Mouse (Mus musculus): ENCODE results near the gene Eif2b5. TPM values are rescaled to one million over a fixed set of nuclear protein-coding genes. Genes with fewer than 3 reads are reported as not detected.

Gene Eif2b5
- polyA plus RNA-seq, 1 experiment from 2014 or later, result 137 TPM

DNA sequence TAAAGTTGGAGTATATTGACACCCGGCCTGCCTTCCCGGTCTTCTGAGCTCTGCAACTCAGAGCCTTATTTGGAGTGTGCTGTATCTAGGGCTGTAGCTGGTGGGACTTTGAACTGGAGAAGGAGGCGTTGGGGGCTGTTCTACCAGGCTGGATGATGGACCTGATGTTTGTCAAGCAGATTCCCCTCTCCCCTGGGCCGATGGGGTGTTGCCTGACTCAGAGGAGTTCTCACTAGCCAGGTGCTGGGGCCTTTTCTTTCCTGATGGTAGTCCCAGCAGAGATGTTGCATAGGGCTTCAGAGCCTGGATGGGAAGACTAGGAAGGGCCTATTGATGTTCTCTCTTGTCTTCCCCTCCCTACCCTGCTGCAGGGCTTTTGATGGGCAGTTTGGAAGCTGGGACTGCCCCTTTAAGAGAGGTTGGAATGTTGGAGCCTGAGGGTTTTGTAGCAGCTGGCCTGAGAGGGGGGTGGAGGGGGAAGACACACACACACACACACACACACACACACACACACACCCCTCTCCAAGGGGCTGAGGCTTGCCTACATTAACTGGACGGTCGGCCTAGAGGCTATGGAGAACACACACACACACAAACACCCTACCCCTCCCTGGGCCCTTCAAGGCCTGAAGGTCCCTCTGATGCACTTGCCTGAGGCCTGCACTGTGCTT lies 19.2 kb downstream of the Eif2b5 start:
- Histone ChIP-seq H3K9me3 (no peaks in the 10 kb centered on the region), H3K4me2 (replicated peaks) (peak overlapping the region; percentile 91), H3K27ac (peak overlapping the region; percentile 93), H3K27me3 (no peaks in the 10 kb centered on the region), H3K4me3 (peak overlapping the region; percentile 94), H3K4me1 (peaks cover 12% of the 10 kb centered on the region), H3K36me3 (peaks cover 19% of the 10 kb centered on the region), H3K9ac (peak overlapping the region; percentile 92)
- ATAC-seq (ENCODE audit: insufficient number of reproducible peaks, insufficient read depth, low FRiP score, low TSS enrichment), result peak; percentile 37
- 0% methylated on average over 6 of the region's 6 CpGs for WGBS

DNA sequence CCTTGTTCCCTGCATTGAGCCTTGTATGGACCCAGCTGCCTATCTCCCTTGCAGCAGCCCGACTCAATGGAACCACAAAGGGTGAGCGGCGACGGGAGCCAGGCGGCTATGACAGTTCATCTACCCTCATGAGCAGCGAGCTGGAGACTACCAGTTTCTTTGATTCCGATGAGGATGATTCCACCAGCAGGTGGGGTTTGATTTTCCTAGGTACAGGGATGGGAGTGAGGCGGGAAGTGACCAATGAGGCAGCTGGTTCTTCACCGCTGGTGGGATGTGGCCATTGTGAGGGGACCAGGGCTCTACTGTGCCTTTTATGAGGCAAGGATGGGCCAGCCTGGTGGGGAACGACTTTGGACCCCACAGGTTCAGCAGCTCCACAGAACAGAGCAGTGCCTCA lies 25.3 kb downstream of the Eif2b5 start:
- Histone ChIP-seq H3K36me3 (peaks cover 77% of the 10 kb centered on the region), H3K4me1 (peaks cover under 1% of the 10 kb centered on the region), H3K9me3 (no peaks in the 10 kb centered on the region), H3K4me3 (no peak overlapping the region), H3K27ac (no peak overlapping the region), H3K9ac (no peak overlapping the region), H3K4me2 (replicated peaks) (no peak overlapping the region), H3K27me3 (no peaks in the 10 kb centered on the region)
- ATAC-seq (ENCODE audit: insufficient number of reproducible peaks, insufficient read depth, low FRiP score, low TSS enrichment), result no peak
- WGBS, result 82% methylated on average over 10 of the region's 10 CpGs

DNA sequence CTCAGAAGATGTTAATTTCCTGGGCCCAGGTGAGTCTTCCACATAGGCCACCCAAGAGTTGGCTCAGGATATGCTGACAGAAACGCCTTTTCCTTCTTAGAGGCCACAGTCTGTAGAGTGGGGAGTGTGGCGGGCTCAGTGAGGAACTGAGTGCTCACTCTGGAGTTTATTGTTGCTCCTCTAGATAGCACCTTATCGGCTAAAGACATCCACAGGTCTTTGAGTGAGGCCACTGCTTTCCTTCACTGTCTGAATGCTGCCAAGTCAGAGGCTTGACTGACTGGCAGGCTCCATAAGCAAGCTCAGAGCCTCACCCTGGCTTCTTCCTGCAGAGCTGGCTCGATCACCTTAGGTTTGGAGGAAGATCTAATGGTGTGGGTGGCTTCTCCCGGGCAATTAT lies 30.2 kb downstream of the Eif2b5 start:
- H3K36me3 ChIP-seq, result peaks cover 95% of the 10 kb centered on the region
- no peak for ATAC-seq (ENCODE audit: insufficient number of reproducible peaks, insufficient read depth, low FRiP score, low TSS enrichment)
- H3K27me3 ChIP-seq, result no peaks in the 10 kb centered on the region
- H3K4me3 ChIP-seq, result no peak overlapping the region
- no peak overlapping the region for H3K4me2 ChIP-seq (replicated peaks)
- no peaks in the 10 kb centered on the region for H3K9me3 ChIP-seq
- no peak overlapping the region for H3K27ac ChIP-seq
- no peaks in the 10 kb centered on the region for H3K4me1 ChIP-seq
- WGBS, result 90% methylated on average over 5 of the region's 5 CpGs
- H3K9ac ChIP-seq, result no peak overlapping the region

DNA sequence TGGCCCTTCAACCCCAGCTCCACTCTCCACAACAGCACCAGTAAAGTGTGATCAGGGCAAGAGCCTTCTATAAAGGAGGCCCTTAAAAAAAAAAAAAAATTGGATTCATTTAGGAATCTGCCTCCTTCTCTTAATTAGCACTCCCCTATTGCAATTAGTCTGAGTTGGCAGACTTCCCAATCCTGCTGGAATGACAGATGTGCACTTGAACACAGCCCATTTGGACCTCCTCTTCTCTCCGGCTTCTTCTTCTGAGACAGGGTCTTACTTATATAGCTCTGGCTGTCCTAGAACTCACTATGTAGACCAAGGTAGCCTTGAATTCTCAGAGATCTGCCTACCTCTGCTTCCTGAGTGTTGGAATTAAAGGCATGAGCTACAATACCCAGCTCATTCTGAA lies 30.8 kb downstream of the Eif2b5 start:
- H3K27me3 ChIP-seq, result no peaks in the 10 kb centered on the region
- no peak overlapping the region for H3K27ac ChIP-seq
- H3K4me1 ChIP-seq, result no peaks in the 10 kb centered on the region
- no peak overlapping the region for H3K4me3 ChIP-seq
- peaks cover 89% of the 10 kb centered on the region for H3K36me3 ChIP-seq
- no peaks in the 10 kb centered on the region for H3K9me3 ChIP-seq
- no peak overlapping the region for H3K4me2 ChIP-seq (replicated peaks)
- H3K9ac ChIP-seq, result no peak overlapping the region
- ATAC-seq (ENCODE audit: insufficient number of reproducible peaks, insufficient read depth, low FRiP score, low TSS enrichment), result no peak
- WGBS, result 92% methylated on average over 1 of the region's 1 CpGs

DNA sequence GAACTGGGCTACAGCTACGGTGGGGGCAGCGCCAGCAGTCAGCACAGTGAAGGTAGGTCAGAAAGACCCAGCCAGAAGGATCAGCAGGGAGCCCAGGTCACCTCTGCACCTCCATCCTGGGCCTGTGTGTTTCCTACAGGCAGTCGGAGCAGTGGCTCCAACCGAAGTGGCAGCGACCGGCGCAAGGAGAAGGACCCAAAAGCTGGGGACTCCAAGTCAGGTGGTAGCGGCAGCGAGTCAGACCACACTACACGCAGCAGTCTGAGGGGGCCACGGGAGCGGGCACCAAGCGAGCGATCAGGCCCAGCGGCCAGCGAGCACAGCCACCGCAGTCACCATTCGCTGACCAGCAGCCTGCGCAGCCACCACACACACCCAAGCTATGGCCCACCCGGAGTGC lies 32.3 kb downstream of the Eif2b5 start:
- Histone ChIP-seq H3K9ac (no peak overlapping the region), H3K27ac (no peak overlapping the region), H3K4me3 (no peak overlapping the region), H3K36me3 (peaks cover 75% of the 10 kb centered on the region), H3K4me1 (0 out of 2 replicates have a peak, but pooled peaks cover under 1% of the 10 kb centered on the region), H3K27me3 (no peaks in the 10 kb centered on the region), H3K9me3 (no peaks in the 10 kb centered on the region), H3K4me2 (replicated peaks) (no peak overlapping the region)
- ATAC-seq (ENCODE audit: insufficient number of reproducible peaks, insufficient read depth, low FRiP score, low TSS enrichment), result no peak
- WGBS, result 95% methylated on average over 20 of the region's 20 CpGs

DNA sequence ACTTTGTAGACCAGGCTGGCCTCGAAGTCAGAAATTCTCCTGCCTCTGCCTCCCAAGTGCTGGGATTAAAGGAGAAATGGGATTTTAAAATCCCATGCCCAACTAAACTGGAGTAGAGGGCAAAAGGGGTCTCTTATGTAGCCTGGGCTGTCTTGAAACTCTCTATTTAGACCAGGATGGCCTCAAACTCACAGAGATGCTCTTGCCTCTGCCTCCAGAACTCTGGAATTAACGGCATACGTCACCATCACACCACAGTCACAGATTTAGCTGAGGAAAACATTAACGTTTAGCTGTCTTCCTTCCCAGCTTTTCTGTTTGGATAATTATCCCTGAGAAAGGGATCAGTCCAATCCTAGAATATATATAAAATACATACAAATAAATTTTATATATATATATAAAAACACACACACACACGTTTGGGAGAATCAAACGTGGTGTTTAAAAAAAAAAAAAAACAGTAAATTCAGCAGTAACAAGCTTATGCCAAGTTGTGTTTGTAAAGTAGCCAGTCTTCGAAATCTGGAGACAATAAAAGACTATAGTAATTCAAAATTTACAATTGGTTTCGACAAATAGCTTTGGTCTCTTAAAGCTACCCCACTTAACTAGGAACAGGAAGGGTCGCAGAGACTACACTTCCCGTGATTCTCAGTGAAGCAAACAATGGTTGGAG lies 36.1 kb downstream of the Eif2b5 start:
- H3K36me3 ChIP-seq, result peaks cover 59% of the 10 kb centered on the region
- H3K9ac ChIP-seq, result no peak overlapping the region
- no peak overlapping the region for H3K4me2 ChIP-seq (replicated peaks)
- H3K4me1 ChIP-seq, result peaks cover 21% of the 10 kb centered on the region
- 48% methylated on average over 10 of the region's 10 CpGs for WGBS
- H3K27me3 ChIP-seq, result no peaks in the 10 kb centered on the region
- no peak for ATAC-seq (ENCODE audit: insufficient number of reproducible peaks, insufficient read depth, low FRiP score, low TSS enrichment)
- H3K9me3 ChIP-seq, result no peaks in the 10 kb centered on the region
- H3K4me3 ChIP-seq, result no peak overlapping the region
- no peak overlapping the region for H3K27ac ChIP-seq

DNA sequence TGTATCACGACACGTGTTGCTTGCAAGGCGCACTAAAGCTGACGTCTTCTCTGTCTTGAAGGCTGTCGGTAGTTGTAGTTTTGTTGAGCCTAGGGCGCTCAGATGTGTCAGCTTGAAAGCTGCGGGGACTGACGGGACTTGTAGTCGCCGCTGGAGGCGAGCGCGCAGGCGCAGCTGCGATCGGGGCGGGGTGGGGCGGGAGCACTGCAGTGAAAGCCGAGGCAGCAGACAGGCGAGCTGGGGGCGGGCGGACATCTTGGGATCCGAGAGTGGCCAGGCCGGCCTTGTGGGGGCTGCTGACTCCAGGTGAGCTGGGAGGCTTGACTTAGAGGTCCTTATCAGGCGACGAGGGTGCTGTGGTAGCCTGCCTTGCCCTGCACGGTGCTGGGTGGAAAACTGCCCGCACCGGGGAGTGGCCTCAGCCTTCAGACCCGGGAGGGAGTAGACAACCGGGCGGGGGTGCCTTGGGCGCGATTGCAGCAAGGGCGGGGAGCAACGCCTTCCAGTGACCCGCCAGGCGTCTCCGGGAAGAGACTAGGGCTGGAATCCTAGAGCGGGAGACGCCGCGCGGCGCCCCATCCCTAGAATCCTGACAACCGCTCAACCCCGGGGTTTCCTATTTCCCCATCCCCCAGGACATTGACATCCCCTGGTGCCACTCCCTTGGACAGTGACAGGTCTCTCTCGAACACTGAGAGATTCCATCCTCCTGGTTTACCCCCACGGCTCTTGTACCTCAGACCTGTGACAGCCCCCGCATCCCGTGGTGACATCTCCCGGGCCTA lies 36.9 kb downstream of the Eif2b5 start, which contains the start of gene Ap2m1:
Gene Ap2m1 (plus strand): TSS at position 183 of the 785 bp plus-strand sequence.
- peak within 1 kb of the TSS; percentile 90 for H3K4me3 ChIP-seq
- H3K9ac ChIP-seq, result peak within 1 kb of the TSS; percentile 87
- ATAC-seq (ENCODE audit: insufficient number of reproducible peaks, insufficient read depth, low FRiP score, low TSS enrichment), result peak; percentile 96
- H3K36me3 ChIP-seq, result peaks cover 59% of the 10 kb centered on the region
- under 1% methylated on average over 52 of the region's 52 CpGs for WGBS
- peak within 1 kb of the TSS; percentile 72 for H3K27ac ChIP-seq
- H3K4me2 ChIP-seq (replicated peaks), result peak within 1 kb of the TSS; percentile 71
- H3K4me1 ChIP-seq, result peaks cover 21% of the 10 kb centered on the region
- H3K9me3 ChIP-seq, result no peaks in the 10 kb centered on the region
- no peaks in the 10 kb centered on the region for H3K27me3 ChIP-seq

DNA sequence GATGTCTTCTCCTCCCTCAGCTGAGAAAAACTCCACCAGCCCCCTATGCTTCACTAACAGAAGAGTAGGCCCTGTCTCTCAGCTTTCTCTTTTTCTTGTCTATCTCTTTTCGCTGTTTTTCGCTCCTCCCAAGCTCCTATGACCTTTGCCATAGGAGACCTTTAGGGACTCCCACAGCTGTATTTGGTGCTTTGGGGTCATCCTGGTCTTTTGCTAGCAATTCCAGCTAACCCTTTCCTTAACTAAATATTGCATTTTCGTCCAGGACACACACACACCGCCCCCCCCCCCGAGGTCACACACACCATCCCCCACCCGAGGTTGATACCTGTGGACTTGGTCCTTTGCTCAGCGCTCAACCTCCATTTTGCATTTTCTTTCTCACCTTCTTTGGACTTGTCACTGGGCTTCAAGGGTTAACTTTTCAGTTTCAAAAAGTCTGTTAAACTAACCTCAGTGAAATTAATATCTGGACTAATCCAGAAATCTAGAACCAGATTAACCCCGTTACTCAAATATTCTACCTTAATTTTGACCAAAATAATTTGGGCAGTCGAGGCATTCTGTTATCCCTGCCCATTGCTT lies 37.6 kb downstream of the Eif2b5 start:
- H3K36me3 ChIP-seq, result peaks cover 59% of the 10 kb centered on the region
- peaks cover 21% of the 10 kb centered on the region for H3K4me1 ChIP-seq
- H3K4me3 ChIP-seq, result peak overlapping the region; percentile 90
- ATAC-seq (ENCODE audit: insufficient number of reproducible peaks, insufficient read depth, low FRiP score, low TSS enrichment), result no peak
- peak overlapping the region; percentile 71 for H3K4me2 ChIP-seq (replicated peaks)
- H3K9ac ChIP-seq, result peak overlapping the region; percentile 87
- H3K27me3 ChIP-seq, result no peaks in the 10 kb centered on the region
- 25% methylated on average over 9 of the region's 9 CpGs for WGBS
- no peaks in the 10 kb centered on the region for H3K9me3 ChIP-seq
- H3K27ac ChIP-seq, result peak overlapping the region; percentile 72; the same call in 1 of the 2 replicates

DNA sequence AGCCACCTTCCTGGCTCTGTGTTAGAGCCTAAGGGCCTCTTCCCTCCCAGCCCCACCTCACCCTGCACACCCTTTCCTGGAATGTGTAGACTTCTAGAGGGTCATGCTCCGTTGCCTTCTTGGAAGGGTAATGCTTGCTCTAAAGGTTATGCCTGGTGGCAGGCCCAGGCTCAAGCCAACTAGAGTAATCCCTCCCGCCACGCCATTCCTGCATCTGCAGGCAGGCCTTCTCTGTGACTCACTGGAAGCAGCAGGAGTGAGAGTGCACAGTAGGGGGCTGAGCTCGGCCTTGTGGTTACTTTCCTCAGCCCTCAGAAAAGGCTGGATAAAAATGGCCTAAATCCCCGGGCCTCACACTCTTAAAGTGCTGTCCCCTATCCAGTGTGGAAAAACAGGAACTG lies 38.5 kb downstream of the Eif2b5 start:
- H3K36me3 ChIP-seq, result peaks cover 59% of the 10 kb centered on the region
- no peaks in the 10 kb centered on the region for H3K9me3 ChIP-seq
- peak overlapping the region; percentile 90 for H3K4me3 ChIP-seq
- 26% methylated on average over 5 of the region's 5 CpGs for WGBS
- no peak for ATAC-seq (ENCODE audit: insufficient number of reproducible peaks, insufficient read depth, low FRiP score, low TSS enrichment)
- no peaks in the 10 kb centered on the region for H3K27me3 ChIP-seq
- H3K4me1 ChIP-seq, result peaks cover 21% of the 10 kb centered on the region
- peak overlapping the region; percentile 40 for H3K9ac ChIP-seq
- H3K4me2 ChIP-seq (replicated peaks), result peak overlapping the region; percentile 71
- H3K27ac ChIP-seq, result 0 out of 2 replicates have a peak overlapping the region, but pooled peaks have one; percentile 20

DNA sequence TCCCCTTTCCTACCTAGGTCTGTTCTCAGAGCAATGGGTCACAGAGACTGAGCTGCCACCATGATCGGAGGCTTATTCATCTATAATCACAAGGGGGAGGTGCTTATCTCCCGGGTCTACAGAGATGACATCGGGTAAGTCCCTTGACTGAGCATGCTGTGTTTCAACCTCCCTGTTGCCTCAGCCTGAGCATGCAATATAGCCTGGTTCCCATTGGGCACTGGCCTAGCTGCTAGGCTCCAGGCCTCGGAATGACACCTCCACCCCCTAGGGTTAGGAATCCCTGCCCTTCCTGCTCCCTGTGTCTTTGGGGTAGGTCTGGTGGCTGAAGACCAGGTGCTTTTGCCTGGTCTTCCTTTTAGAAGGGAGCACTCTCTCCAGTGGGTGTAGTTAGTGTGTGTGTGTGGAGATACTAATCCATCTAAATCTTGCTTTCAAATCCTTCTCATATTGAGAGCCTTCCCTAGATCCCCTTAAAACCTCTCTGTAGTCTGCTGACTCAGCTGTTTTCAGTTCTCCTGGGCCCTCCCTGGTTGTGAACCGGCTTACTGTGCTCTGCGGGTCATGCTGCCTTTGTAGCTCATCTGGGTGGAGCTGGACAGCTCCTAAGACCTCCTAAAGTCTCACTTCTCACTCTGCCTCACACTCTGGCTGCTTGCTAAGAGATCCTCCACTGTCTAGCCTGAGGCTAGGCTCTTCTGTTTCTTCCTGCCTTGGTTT lies 39.1 kb downstream of the Eif2b5 start:
- peak overlapping the region; percentile 40 for H3K9ac ChIP-seq
- H3K4me3 ChIP-seq, result peak overlapping the region; percentile 90
- H3K27ac ChIP-seq, result 0 out of 2 replicates have a peak overlapping the region, but pooled peaks have one; percentile 20
- 45% methylated on average over 6 of the region's 6 CpGs for WGBS
- no peak for ATAC-seq (ENCODE audit: insufficient number of reproducible peaks, insufficient read depth, low FRiP score, low TSS enrichment)
- H3K9me3 ChIP-seq, result no peaks in the 10 kb centered on the region
- H3K36me3 ChIP-seq, result peaks cover 60% of the 10 kb centered on the region
- H3K4me1 ChIP-seq, result peaks cover 21% of the 10 kb centered on the region
- H3K27me3 ChIP-seq, result no peaks in the 10 kb centered on the region
- H3K4me2 ChIP-seq (replicated peaks), result peak overlapping the region; percentile 71

DNA sequence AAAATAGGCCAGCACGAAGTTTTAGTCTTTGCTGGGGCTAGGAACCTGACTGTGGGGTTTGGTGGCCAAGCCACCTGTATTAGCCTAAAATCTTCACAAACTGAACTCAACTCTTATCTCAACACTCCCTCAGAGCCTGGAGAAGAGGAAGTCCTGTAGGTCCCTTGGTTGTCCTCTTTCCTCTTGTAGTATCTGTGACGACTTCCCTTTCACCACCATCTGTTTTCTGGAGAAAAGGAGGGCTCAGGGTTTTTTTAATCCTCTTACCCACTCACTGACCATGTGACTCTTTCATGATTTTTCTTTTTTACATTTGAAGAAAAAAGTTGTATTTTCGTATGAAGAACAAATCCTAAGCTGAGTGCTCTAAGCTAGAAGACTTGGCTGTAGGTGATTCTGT lies 41.0 kb downstream of the Eif2b5 start:
- Histone ChIP-seq H3K27me3 (no peaks in the 10 kb centered on the region), H3K4me1 (peaks cover 21% of the 10 kb centered on the region), H3K4me3 (no peak overlapping the region), H3K9ac (no peak overlapping the region), H3K4me2 (replicated peaks) (no peak overlapping the region), H3K36me3 (peaks cover 66% of the 10 kb centered on the region), H3K9me3 (no peaks in the 10 kb centered on the region), H3K27ac (no peak overlapping the region)
- 81% methylated on average over 3 of the region's 3 CpGs for whole genome bisulfite sequencing
- no peak for ATAC-seq (ENCODE audit: insufficient number of reproducible peaks, insufficient read depth, low FRiP score, low TSS enrichment)

Measured in embryonic facial prominence, embryonic 12.5 days (tissue).